Mouse (Mus musculus) MEL (cell line): ENCODE measurements around the gene Syt1.

Experiments
- CHD2 ChIP-seq: IDR thresholded peaks from 2 replicates; pipeline ENCODE4 v1.6.1; 2011; ENCODE audit warnings: low read length, improper control_type of control experiment
- CTCF ChIP-seq, 3 experiments: IDR thresholded peaks in 2 of 3; conservative IDR thresholded peaks in 1 of 3; 2 replicates each; pipeline ENCODE4 v1.5.1; 2011 to 2012; ENCODE audit warnings: low read length in 3 of 3, low read depth in 2 of 3, mild to moderate bottlenecking in 2 of 3, improper control_type of control experiment in 1 of 3, inconsistent platforms in 1 of 3, mixed read lengths in 1 of 3, moderate library complexity in 1 of 3; ENCODE audit not compliant: control insufficient read depth in 1 of 3, insufficient read depth in 1 of 3, poor library complexity in 1 of 3, severe bottlenecking in 1 of 3
- GATA1 ChIP-seq: IDR thresholded peaks from 2 replicates; pipeline ENCODE4 v1.6.1; 2011; ENCODE audit warnings: low read depth, low read length, improper control_type of control experiment
- JUND ChIP-seq: IDR thresholded peaks from 2 replicates; pipeline ENCODE4 v1.6.1; 2011; ENCODE audit warnings: low read depth, mild to moderate bottlenecking, improper control_type of control experiment, low read length
- MAZ ChIP-seq: IDR thresholded peaks from 2 replicates; pipeline ENCODE4 v1.6.1; 2012; ENCODE audit warnings: low read depth, mild to moderate bottlenecking, inconsistent platforms, low read length, improper control_type of control experiment
- POLR2A ChIP-seq, 2 experiments: IDR thresholded peaks; 2 replicates each; pipeline ENCODE4 v1.6.1; 2011 to 2012; ENCODE audit warnings: low read length in 2 of 2, mild to moderate bottlenecking in 2 of 2, control low read depth in 1 of 2, improper control_type of control experiment in 1 of 2, low read depth in 1 of 2, moderate library complexity in 1 of 2; ENCODE audit not compliant: control insufficient read depth in 1 of 2, insufficient read depth in 1 of 2, poor library complexity in 1 of 2
- RAD21 ChIP-seq: IDR thresholded peaks from 2 replicates; pipeline ENCODE4 v1.6.1; 2011; ENCODE audit warnings: mild to moderate bottlenecking, low read depth, low read length, improper control_type of control experiment
- USF1 ChIP-seq: IDR thresholded peaks from 2 replicates; pipeline ENCODE4 v1.6.1; 2014; ENCODE audit warnings: low read depth, mild to moderate bottlenecking, inconsistent platforms, low read length, improper control_type of control experiment, moderate library complexity

DNA sequence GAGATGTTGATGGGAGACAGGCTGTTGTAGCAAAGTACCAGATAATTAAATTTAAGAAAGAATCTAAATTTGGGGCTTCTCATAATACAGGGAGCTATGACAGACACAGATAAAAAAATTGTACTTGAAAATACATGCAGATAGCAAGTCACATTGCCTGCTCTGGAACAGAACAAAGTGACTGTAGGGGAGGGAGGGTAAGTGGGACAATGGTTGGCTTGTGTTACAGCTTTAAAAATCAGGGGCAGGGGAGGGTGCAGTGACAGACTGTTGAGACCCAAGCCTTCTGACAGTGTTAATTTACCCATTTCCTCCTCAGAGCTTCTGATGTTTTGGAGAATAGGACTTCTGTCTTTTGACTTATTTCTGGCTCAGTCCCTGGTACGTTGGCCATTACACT, 126.3 kb downstream of the Syt1 start:
- TF ChIP-seq JUND (no peak), CHD2 (no peak), MAZ (no peak), CTCF (IDR thresholded peaks at IDR 0.05 in 2 of 3, conservative IDR thresholded peaks at IDR 0.05 in 1 of 3; ENCODE audit: control insufficient read depth in 1 of 3, insufficient read depth in 1 of 3, low read depth in 2 of 3, low read length in 3 of 3, poor library complexity in 1 of 3, severe bottlenecking in 1 of 3) (no peak), GATA1 (no peak), RAD21 (no peak), POLR2A (IDR thresholded peaks at IDR 0.05; ENCODE audit: control insufficient read depth in 1 of 2, insufficient read depth in 1 of 2, low read depth in 1 of 2, low read length in 2 of 2, poor library complexity in 1 of 2) (no peak), USF1 (no peak)
